Mouse (Mus musculus) midbrain, embryonic 12.5 days (tissue): ENCODE results near the gene Krtap13-1. TPM values are rescaled to one million over a fixed set of nuclear protein-coding genes. Genes with fewer than 3 reads are reported as not detected.
A peak's percentile ranks its signal among the peaks of the same experiment; 100 is the strongest.

Experiments
- ATAC-seq: fragments of 200-750 bp; cut with Nextera tagmentation; 2 replicates; pipeline ENCODE4 v1.8.0; 2017; ENCODE audit warnings: low read depth, moderate TSS enrichment, moderate library complexity; ENCODE audit not compliant: low FRiP score
- H3K27ac ChIP-seq: fragments of 300-500 bp; sonication (generic); replicated peaks from 2 replicates; pipeline ENCODE4 v1.5.1; 2016; ENCODE audit warnings: mild to moderate bottlenecking
- H3K27me3 ChIP-seq: fragments of 300-500 bp; sonication (generic); 2 replicates; pipeline ENCODE4 v1.6.1; 2016; ENCODE audit warnings: mild to moderate bottlenecking
- H3K36me3 ChIP-seq: fragments of 300-500 bp; sonication (generic); 2 replicates; pipeline ENCODE4 v1.6.1; 2016
- H3K4me1 ChIP-seq: fragments of 300-500 bp; sonication (generic); 2 replicates; pipeline ENCODE4 v1.6.1; 2016
- H3K4me2 ChIP-seq: fragments of 300-500 bp; sonication (generic); replicated peaks from 2 replicates; pipeline ENCODE4 v1.6.1; 2016; ENCODE audit warnings: mild to moderate bottlenecking, moderate library complexity
- H3K4me3 ChIP-seq: fragments of 300-500 bp; sonication (generic); 2 replicates; pipeline ENCODE4 v1.5.1; 2016; ENCODE audit warnings: mild to moderate bottlenecking
- H3K9ac ChIP-seq: fragments of 300-500 bp; sonication (generic); replicated peaks from 2 replicates; pipeline ENCODE4 v1.6.1; 2016; ENCODE audit warnings: mild to moderate bottlenecking, moderate library complexity
- H3K9me3 ChIP-seq: fragments of 300-500 bp; sonication (generic); 2 replicates; pipeline ENCODE4 v1.6.1; 2016; ENCODE audit warnings: mild to moderate bottlenecking
- WGBS: fragments of 180-500 bp; shearing (Covaris S2); methylation state at CpG from one replicate; pipeline ENCODE4 v1.1.7; 2016; 5-methylcytosine and 5-hydroxymethylcytosine counted together
- polyA plus RNA-seq: library from polyadenylated mRNA; unstranded; fragments of >200 nt; fragmentation: Nextera tagmentation; extraction: Ambion mirVana; gene quantifications from 2 replicates; pipeline ENCODE4 v1.2.1, GENCODE M21; 2016

Krtap13-1 gene
- polyA plus RNA-seq = not detected in 2 replicates

DNA sequence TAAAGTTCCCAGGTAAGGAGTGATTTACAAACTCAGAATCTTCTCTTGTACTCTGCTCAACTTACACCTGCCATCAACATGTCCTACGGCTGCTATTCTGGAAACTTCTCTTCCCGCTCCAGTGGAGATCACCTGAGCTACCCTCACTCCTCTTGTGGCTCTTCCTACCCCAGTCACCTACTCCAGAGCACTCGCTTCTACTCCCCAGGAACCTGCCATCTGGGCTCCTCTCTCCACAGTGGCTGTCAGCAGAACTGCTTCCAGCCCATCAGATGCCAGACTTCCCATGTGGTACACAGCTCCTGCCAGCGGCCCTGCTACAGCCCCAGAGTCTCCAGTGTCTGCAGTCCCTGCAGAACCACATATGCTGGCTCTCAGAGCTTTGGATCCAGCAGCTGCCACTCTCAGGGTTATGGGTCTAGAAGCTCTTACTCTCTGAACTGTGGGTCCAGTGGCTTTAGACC is at the start of gene Krtap13-1:
Gene Krtap13-1 (plus strand): TSS at position 51 of the 464 bp plus-strand sequence.
- Histone ChIP-seq H3K4me1 (no peaks in the 10 kb centered on the region), H3K36me3 (no peaks in the 10 kb centered on the region), H3K9ac (no peak within 1 kb of the TSS), H3K9me3 (no peaks in the 10 kb centered on the region), H3K27me3 (no peaks in the 10 kb centered on the region), H3K4me2 (no peak within 1 kb of the TSS), H3K4me3 (no peak within 1 kb of the TSS), H3K27ac (no peak within 1 kb of the TSS)
- no peak for ATAC-seq
- 84% methylated on average over 4 of the region's 4 CpGs for WGBS

DNA sequence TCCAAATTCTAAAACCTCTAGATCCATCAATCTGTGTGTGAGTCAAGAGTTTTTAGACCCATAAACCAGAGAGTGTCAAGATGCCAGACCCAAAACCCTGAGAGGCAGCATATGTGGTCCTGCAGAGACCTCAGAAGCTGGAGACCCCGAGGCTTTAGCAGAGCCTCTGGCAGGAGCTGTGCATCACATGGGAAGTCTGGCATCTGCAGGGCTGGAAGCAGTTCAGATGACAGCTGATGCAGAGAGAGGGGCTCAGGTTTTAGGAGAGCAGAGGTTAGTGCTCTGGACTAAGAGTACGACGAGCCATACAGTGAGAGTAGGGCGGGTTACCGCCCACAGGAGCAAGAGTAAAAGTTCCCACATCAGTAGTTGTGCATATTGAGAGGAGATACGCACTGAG is 49.6 kb upstream of the Krtap13-1 start:
- no peaks in the 10 kb centered on the region for H3K36me3 ChIP-seq
- H3K27ac ChIP-seq = no peak overlapping the region
- no peaks in the 10 kb centered on the region for H3K4me1 ChIP-seq
- no peak overlapping the region for H3K9ac ChIP-seq
- no peak overlapping the region for H3K4me2 ChIP-seq
- H3K9me3 ChIP-seq = no peaks in the 10 kb centered on the region
- ATAC-seq = no peak
- H3K4me3 ChIP-seq = no peak overlapping the region
- H3K27me3 ChIP-seq = no peaks in the 10 kb centered on the region
- WGBS = 91% methylated on average over 6 of the region's 6 CpGs

DNA sequence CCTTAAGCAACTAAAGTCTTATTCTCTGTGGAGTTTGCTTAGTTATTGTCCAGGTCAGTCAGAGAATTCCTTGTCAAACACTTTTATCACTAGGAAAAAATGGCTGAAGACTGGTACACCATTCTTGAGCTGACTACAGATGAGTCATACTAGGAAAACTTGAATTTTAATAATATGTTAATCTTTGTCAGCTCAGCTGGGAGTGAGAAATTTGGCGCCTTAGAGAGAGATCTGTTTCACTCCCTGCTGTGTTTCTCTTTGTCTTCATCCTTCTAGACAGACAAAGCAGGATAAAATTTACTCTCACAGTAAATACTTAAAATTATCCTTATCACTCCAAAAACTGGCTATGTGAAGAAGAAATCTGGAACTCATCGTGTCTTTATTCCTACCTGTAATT is 47.4 kb upstream of the Krtap13-1 start:
- 29% methylated on average over 2 of the region's 2 CpGs for WGBS
- H3K4me2 ChIP-seq = no peak overlapping the region
- no peak overlapping the region for H3K9ac ChIP-seq
- no peaks in the 10 kb centered on the region for H3K27me3 ChIP-seq
- peak; percentile 70 for ATAC-seq
- H3K27ac ChIP-seq = no peak overlapping the region
- no peak overlapping the region for H3K4me3 ChIP-seq
- H3K4me1 ChIP-seq = no peaks in the 10 kb centered on the region
- H3K36me3 ChIP-seq = no peaks in the 10 kb centered on the region
- no peaks in the 10 kb centered on the region for H3K9me3 ChIP-seq

DNA sequence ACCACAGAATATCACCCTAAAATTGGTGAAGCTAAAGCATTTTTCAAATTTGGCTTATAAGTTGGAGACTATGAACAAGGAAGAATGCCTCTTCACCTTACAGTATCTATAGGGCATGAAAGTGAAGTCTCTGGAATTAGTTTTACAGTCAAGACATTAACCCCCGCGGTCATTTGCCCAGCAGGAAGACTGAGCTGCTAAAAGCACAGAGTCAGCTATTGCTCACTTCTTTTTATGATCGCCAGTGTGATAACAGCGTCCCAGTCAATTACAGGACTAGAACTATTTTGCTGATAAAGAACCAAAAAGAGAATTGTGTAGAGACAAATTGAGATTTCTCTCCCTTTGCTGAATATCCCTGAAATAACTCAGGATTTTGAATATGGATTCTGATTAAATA is 32.4 kb upstream of the Krtap13-1 start:
- ATAC-seq = no peak
- 90% methylated on average over 4 of the region's 4 CpGs for whole genome bisulfite sequencing
- Histone ChIP-seq H3K36me3 (no peaks in the 10 kb centered on the region), H3K27ac (no peak overlapping the region), H3K4me3 (no peak overlapping the region), H3K9ac (no peak overlapping the region), H3K4me2 (no peak overlapping the region), H3K27me3 (no peaks in the 10 kb centered on the region), H3K4me1 (no peaks in the 10 kb centered on the region), H3K9me3 (no peaks in the 10 kb centered on the region)

DNA sequence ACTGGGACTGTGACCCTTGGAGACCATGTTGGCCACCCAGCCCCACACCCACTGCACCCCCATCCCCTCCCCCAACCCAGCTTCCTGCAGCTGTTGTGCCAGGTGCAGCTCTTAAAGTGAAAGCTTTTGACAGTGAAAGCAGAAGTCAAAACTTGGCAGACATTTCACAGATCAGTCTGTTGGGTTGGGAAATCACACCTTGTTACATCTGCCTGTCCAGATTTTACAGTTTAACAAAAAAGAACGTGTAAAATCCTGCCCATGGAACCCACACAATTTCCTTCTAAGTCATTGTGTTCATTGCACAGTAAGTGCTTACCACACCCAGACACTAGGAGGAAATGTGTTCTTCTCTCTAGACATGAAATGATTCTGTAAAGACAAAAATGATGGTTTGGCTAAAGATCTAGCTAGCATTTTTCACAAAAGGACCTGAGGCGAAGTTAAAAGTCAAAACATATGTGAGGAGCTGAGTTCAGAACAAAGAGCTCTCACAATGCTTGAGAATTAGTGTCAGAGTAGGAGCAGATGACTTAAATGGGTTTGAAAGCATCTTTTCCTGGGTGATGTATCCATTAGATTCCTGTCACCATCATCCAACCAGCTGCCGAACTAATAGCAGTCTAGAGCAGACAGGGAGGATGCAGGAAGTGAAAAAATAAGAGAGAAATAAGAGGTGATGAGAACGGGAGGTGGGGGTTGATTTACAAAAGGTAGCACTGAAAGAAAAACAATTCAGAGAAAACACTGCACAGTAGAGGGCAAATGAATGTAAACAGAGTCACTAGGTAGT is 27.4 kb upstream of the Krtap13-1 start:
- H3K27ac ChIP-seq = no peak overlapping the region
- H3K4me1 ChIP-seq = no peaks in the 10 kb centered on the region
- WGBS = 53% methylated on average over 4 of the region's 4 CpGs
- H3K36me3 ChIP-seq = no peaks in the 10 kb centered on the region
- H3K9ac ChIP-seq = no peak overlapping the region
- ATAC-seq = no peak
- H3K4me3 ChIP-seq = no peak overlapping the region
- no peaks in the 10 kb centered on the region for H3K27me3 ChIP-seq
- no peaks in the 10 kb centered on the region for H3K9me3 ChIP-seq
- H3K4me2 ChIP-seq = no peak overlapping the region

DNA sequence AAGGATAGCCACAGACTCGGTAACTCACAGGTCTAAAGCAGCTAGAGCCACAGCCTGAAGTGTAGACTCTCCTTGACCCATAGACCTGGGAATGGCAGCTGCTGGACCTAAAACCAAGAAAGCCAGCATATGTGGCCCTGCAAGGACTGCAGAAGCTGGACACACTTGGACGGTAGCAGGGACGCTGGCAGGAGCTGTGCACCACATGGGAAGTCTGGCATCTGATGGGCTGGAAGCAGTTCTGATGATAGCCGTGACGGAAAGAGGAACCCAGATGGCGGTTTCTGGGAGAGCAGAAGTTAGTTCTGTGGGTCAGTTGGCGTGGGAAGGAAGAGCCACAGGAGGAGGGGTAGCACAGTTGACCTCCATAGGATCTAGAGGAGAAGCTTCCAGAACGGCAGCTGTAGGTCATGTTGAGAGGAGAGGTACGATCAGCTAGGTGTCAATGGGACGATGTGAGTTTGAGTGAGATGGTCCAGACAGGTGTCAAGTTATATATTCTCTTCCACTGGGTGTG is 21.1 kb upstream of the Krtap13-1 start, which contains the start of gene 2310061N02Rik:
Gene 2310061N02Rik (minus strand): TSS at position 467 of the 517 bp plus-strand sequence.
- H3K36me3 ChIP-seq = no peaks in the 10 kb centered on the region
- H3K9ac ChIP-seq = no peak within 1 kb of the TSS
- no peaks in the 10 kb centered on the region for H3K9me3 ChIP-seq
- no peaks in the 10 kb centered on the region for H3K27me3 ChIP-seq
- H3K4me1 ChIP-seq = no peaks in the 10 kb centered on the region
- no peak within 1 kb of the TSS for H3K27ac ChIP-seq
- 92% methylated on average over 10 of the region's 10 CpGs for WGBS
- no peak within 1 kb of the TSS for H3K4me3 ChIP-seq
- H3K4me2 ChIP-seq = no peak within 1 kb of the TSS
- no peak for ATAC-seq

DNA sequence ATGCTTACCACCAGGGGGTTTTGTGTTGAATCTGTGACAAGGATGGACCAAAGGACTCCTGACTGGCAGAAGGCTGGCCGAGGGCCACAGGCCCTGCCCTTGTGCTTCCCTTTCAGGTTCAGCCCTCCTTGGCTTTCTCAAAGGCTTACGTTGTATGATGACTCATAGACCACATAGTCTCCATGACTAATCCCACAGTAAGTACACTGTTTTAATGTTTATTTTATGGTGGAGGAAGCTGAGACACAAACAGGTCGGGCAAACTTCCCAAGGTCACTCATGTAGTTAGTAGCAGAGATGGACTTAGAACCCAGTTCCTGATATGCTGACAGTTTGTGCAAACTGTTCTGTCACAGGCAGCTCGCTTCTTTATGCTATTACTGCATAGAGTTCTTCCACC is 17.9 kb upstream of the Krtap13-1 start:
- no peak for ATAC-seq
- 80% methylated on average over 4 of the region's 4 CpGs for WGBS

DNA sequence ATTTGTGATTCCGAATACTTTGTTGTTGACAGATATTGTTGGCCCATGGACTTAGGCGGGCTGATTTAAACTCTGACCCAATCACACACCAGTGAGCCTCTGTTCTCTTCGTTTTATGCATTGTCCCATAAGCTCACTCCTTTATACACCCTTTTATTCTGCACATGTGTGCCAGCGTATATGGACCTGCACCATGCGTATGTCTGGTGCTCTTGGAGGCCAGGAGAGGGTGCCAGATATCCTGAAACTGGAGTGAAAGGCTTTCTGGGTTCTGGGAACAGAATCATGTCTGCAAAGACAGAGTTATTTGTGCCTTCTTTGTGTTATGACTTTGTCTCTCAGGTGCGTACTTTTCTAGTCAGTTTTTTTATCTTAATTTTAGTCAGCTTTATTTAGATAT is 17.4 kb upstream of the Krtap13-1 start:
- Histone ChIP-seq H3K27ac (no peak overlapping the region), H3K4me3 (no peak overlapping the region), H3K27me3 (no peaks in the 10 kb centered on the region), H3K9me3 (no peaks in the 10 kb centered on the region), H3K4me1 (no peaks in the 10 kb centered on the region), H3K4me2 (no peak overlapping the region), H3K9ac (no peak overlapping the region), H3K36me3 (no peaks in the 10 kb centered on the region)
- 83% methylated on average over 6 of the region's 6 CpGs for WGBS
- no peak for ATAC-seq

More for the DNA sequence above, 17.9 kb upstream of the Krtap13-1 start:
- H3K9ac ChIP-seq = no peak overlapping the region
- H3K27me3 ChIP-seq = no peaks in the 10 kb centered on the region
- no peak overlapping the region for H3K4me3 ChIP-seq
- H3K36me3 ChIP-seq = no peaks in the 10 kb centered on the region
- no peaks in the 10 kb centered on the region for H3K4me1 ChIP-seq
- H3K9me3 ChIP-seq = no peaks in the 10 kb centered on the region
- H3K4me2 ChIP-seq = no peak overlapping the region
- H3K27ac ChIP-seq = no peak overlapping the region

DNA sequence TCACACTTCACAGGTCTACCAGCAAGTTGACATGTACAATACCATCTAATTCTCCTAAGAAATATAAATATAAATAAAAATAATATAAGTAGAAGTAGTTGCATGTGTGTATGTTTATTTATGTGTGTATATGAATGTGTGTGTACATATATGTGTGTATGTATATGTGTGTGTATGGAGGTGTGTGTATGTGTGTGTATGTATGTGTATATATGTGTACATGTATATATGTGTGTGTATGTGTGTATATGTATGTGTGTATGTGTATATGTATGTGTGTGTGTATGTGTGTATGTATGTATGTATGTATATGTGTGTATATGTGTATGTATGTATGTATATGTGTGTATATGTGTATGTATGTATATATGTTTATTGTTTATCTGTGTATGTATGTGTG is 12.1 kb upstream of the Krtap13-1 start:
- no peaks in the 10 kb centered on the region for H3K4me1 ChIP-seq
- H3K36me3 ChIP-seq = no peaks in the 10 kb centered on the region
- H3K9ac ChIP-seq = no peak overlapping the region
- H3K9me3 ChIP-seq = no peaks in the 10 kb centered on the region
- no peak for ATAC-seq
- H3K27me3 ChIP-seq = no peaks in the 10 kb centered on the region
- H3K4me3 ChIP-seq = no peak overlapping the region
- no peak overlapping the region for H3K27ac ChIP-seq
- H3K4me2 ChIP-seq = no peak overlapping the region

DNA sequence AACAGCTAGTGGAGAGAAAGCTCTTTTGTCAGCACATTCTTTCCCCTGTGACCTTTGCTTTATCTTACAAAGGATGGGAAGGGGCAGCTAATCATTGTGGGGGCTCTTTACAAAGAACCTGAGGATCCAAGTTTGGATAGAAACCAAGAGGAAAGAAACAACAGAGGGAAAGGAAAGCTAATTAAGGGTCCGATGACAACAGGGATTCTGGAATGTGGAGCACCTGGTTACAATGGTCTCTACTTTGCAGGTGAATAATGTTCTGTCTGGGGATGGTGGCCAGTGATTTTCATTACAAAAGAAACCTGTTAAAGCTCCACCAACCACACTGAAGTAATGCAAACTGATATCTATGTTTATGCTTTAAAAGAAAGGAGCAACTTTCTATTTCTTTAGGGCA is 8.6 kb upstream of the Krtap13-1 start:
- no peaks in the 10 kb centered on the region for H3K9me3 ChIP-seq
- no peak overlapping the region for H3K4me2 ChIP-seq
- H3K36me3 ChIP-seq = no peaks in the 10 kb centered on the region
- no peak overlapping the region for H3K4me3 ChIP-seq
- no peaks in the 10 kb centered on the region for H3K4me1 ChIP-seq
- H3K27ac ChIP-seq = no peak overlapping the region
- H3K9ac ChIP-seq = no peak overlapping the region
- no peak for ATAC-seq
- no peaks in the 10 kb centered on the region for H3K27me3 ChIP-seq
- 23% methylated on average over 1 of the region's 1 CpGs for WGBS

DNA sequence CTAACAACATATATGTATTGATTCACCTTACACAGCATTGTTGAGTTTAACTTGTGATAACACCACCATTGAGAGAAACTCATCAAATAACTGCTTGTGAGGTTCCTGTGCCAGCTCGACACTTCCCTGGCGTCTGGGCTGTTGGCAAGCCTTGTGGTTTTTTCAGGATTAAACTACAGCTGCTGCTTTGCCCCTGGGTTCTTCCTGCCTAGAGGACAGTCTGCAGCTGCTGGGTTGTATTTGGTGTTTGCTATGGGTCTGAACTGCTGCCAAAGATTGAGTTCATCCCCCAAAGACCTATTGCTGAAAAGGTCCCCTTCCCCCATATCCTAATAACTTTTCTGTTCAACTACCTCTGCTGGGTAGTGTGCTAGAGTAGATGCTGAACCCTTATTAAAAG is 6.7 kb downstream of the Krtap13-1 start:
- Histone ChIP-seq H3K4me3 (no peak overlapping the region), H3K4me2 (no peak overlapping the region), H3K9ac (no peak overlapping the region), H3K27me3 (no peaks in the 10 kb centered on the region), H3K4me1 (no peaks in the 10 kb centered on the region), H3K36me3 (no peaks in the 10 kb centered on the region), H3K9me3 (no peaks in the 10 kb centered on the region), H3K27ac (no peak overlapping the region)
- 77% methylated on average over 2 of the region's 2 CpGs for WGBS
- no peak for ATAC-seq

DNA sequence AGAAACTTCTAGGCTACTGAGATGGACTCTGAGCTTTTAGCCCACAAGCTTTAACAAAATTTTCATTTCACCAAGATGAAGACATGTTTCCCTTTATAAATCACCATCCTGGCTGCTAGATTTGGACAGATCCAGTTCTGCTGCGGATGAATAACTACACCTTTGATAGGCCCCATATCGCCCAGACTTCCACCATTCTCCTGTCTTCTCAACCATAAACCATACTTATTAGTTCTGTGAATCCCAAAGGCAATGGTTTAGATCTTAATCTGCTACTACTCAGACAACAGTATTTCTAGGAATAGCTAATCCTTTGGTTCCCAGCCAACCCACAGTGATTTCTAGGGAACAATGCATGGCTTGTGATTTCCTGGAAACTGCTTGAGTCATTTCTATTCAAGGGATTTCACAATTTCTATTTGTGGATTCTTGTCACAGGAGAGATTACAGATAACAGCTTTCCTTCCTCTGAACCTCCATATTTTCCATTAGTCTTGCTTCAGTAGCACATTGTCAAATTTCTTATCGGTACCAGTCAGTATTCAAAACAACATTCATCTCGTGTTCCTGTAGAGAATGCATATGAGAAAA is 16.2 kb downstream of the Krtap13-1 start:
- Histone ChIP-seq H3K27ac (no peak overlapping the region), H3K9ac (no peak overlapping the region), H3K4me1 (no peaks in the 10 kb centered on the region), H3K27me3 (no peaks in the 10 kb centered on the region), H3K4me3 (no peak overlapping the region), H3K9me3 (no peaks in the 10 kb centered on the region), H3K36me3 (no peaks in the 10 kb centered on the region), H3K4me2 (no peak overlapping the region)
- ATAC-seq = peak; percentile 71
- WGBS = 69% methylated on average over 4 of the region's 4 CpGs
